Mouse (Mus musculus) forebrain, embryonic 14.5 days (tissue): Measurements from ENCODE around the gene Cd7. TPM values are rescaled to one million over a fixed set of nuclear protein-coding genes. Genes with fewer than 3 reads are reported as not detected.
A peak's percentile ranks its signal among the peaks of the same experiment; 100 is the strongest.
"Not testable (repeated sequence)": the region's sequence is repeated elsewhere in the genome, so short reads cannot be mapped to it uniquely, and the experiment has no call there.

Experiments
- ATAC-seq: fragments of 200-750 bp; cut with Nextera tagmentation; 2 replicates; pipeline ENCODE4 v1.8.0; 2017; ENCODE audit warnings: mild to moderate bottlenecking, moderate library complexity
- DNase-seq: peaks from one replicate; pipeline ENCODE4 v3.0.0-alpha.2; 2015; ENCODE audit warnings: low spot score
- H3K27ac ChIP-seq: fragments of 300-500 bp; sonication (generic); 2 replicates; pipeline ENCODE4 v1.5.1; 2014; ENCODE audit warnings: low read depth, mild to moderate bottlenecking, control low read depth, low read length, moderate library complexity
- H3K27me3 ChIP-seq: fragments of 300-500 bp; sonication (generic); replicated peaks from 2 replicates; pipeline ENCODE4 v1.6.1; 2014; ENCODE audit warnings: low read length, control low read depth, mixed read lengths; ENCODE audit not compliant: control insufficient read depth, insufficient read depth
- H3K36me3 ChIP-seq: fragments of 300-500 bp; sonication (generic); 2 replicates; pipeline ENCODE4 v1.6.1; 2014; ENCODE audit warnings: low read length, control low read depth; ENCODE audit not compliant: control insufficient read depth, insufficient read depth
- H3K4me1 ChIP-seq: fragments of 300-500 bp; sonication (generic); 2 replicates; pipeline ENCODE4 v1.6.1; 2014; ENCODE audit warnings: antibody characterized with exemption, low read length, control low read depth; ENCODE audit not compliant: control insufficient read depth, insufficient read depth
- H3K4me2 ChIP-seq: fragments of 300-500 bp; sonication (generic); 2 replicates; pipeline ENCODE4 v1.6.1; 2014; ENCODE audit warnings: mild to moderate bottlenecking, control low read depth, low read length
- H3K4me3 ChIP-seq: fragments of 300-500 bp; sonication (generic); 2 replicates; pipeline ENCODE4 v1.5.1; 2014; ENCODE audit warnings: low read depth, low read length, control low read depth
- H3K9ac ChIP-seq: fragments of 300-500 bp; sonication (generic); 2 replicates; pipeline ENCODE4 v1.6.1; 2014; ENCODE audit warnings: mild to moderate bottlenecking, low read length, control low read depth, moderate library complexity
- H3K9me3 ChIP-seq: fragments of 300-500 bp; sonication (generic); replicated peaks from 2 replicates; pipeline ENCODE4 v1.6.1; 2016; ENCODE audit warnings: low read length, control low read depth, mixed read lengths; ENCODE audit not compliant: control insufficient read depth
- WGBS: fragments of 180-500 bp; shearing (Covaris S2); extraction: QIAGEN DNeasy Blood & Tissue Kit; methylation state at CpG from one replicate; pipeline ENCODE4 v1.1.7; 2014; 5-methylcytosine and 5-hydroxymethylcytosine counted together
- polyA plus RNA-seq: library from polyadenylated mRNA; unstranded; fragments of >200 nt; fragmentation: Nextera tagmentation; extraction: Ambion mirVana; gene quantifications from 2 replicates; pipeline ENCODE4 v1.2.1, GENCODE M21; 2014

Gene Cd7
- polyA plus RNA-seq, 1 experiment from 2014 or later: not detected

- Histone ChIP-seq H3K9ac (no peak overlapping the region), H3K4me3 (no peak overlapping the region), H3K4me1 (no peaks in the 10 kb centered on the region), H3K27ac (no peak overlapping the region), H3K27me3 (no peaks in the 10 kb centered on the region), H3K4me2 (no peak overlapping the region), H3K36me3 (no peaks in the 10 kb centered on the region), H3K9me3 (no peaks in the 10 kb centered on the region)
- WGBS: 84% methylated on average over 7 of the region's 7 CpGs
- DNase-seq: no peak
- ATAC-seq: no peak
Measured at GRCm38 (mm10) chr11:121056536-121057236, 17.5 kb upstream of the Cd7 start.

- Histone ChIP-seq H3K27me3 (0 out of 2 replicates have a peak, but pooled peaks cover 4% of the 10 kb centered on the region), H3K4me3 (no peak overlapping the region), H3K36me3 (no peaks in the 10 kb centered on the region), H3K27ac (no peak overlapping the region), H3K9ac (no peak overlapping the region), H3K4me1 (no peaks in the 10 kb centered on the region), H3K9me3 (no peaks in the 10 kb centered on the region), H3K4me2 (no peak overlapping the region)
- DNase-seq (peak; percentile 85), ATAC-seq (no peak)
- 15% methylated on average over 8 of the region's 8 CpGs for WGBS
Measured at GRCm38 (mm10) chr11:121053536-121053935, 14.3 kb upstream of the Cd7 start.

- Histone ChIP-seq H3K9ac (no peak overlapping the region), H3K36me3 (no peaks in the 10 kb centered on the region), H3K27me3 (0 out of 2 replicates have a peak, but pooled peaks cover 4% of the 10 kb centered on the region), H3K4me3 (no peak overlapping the region), H3K4me2 (no peak overlapping the region), H3K9me3 (no peaks in the 10 kb centered on the region), H3K27ac (no peak overlapping the region), H3K4me1 (no peaks in the 10 kb centered on the region)
- WGBS: 71% methylated on average over 4 of the region's 4 CpGs
- DNase-seq: no peak
- ATAC-seq: no peak
Measured at GRCm38 (mm10) chr11:121052387-121052786, 13.2 kb upstream of the Cd7 start.

- no peak for DNase-seq
- ATAC-seq: no peak
- H3K27ac ChIP-seq: no peak overlapping the region
- H3K27me3 ChIP-seq: 0 out of 2 replicates have a peak, but pooled peaks cover 4% of the 10 kb centered on the region
- no peaks in the 10 kb centered on the region for H3K9me3 ChIP-seq
- H3K4me1 ChIP-seq: no peaks in the 10 kb centered on the region
- no peak overlapping the region for H3K4me2 ChIP-seq
- H3K36me3 ChIP-seq: no peaks in the 10 kb centered on the region
- no peak overlapping the region for H3K9ac ChIP-seq
- H3K4me3 ChIP-seq: no peak overlapping the region
- WGBS: 78% methylated on average over 1 of the region's 1 CpGs
Measured at GRCm38 (mm10) chr11:121051793-121052192, 12.6 kb upstream of the Cd7 start.

- no peak for ATAC-seq
- Histone ChIP-seq H3K4me3 (no peak overlapping the region), H3K9ac (no peak overlapping the region), H3K4me1 (no peaks in the 10 kb centered on the region), H3K4me2 (no peak overlapping the region), H3K36me3 (no peaks in the 10 kb centered on the region), H3K9me3 (no peaks in the 10 kb centered on the region), H3K27ac (no peak overlapping the region), H3K27me3 (0 out of 2 replicates have a peak, but pooled peaks cover 4% of the 10 kb centered on the region)
- no peak for DNase-seq
- 77% methylated on average over 1 of the region's 1 CpGs for WGBS
Measured at GRCm38 (mm10) chr11:121049840-121050239, 10.6 kb upstream of the Cd7 start.

GRCm38 (mm10) chr11:121047826-121048399 is 8.7 kb upstream of the Cd7 start:
- WGBS: 62% methylated on average over 2 of the region's 2 CpGs
- Histone ChIP-seq H3K27me3 (0 out of 2 replicates have a peak, but pooled peaks cover 4% of the 10 kb centered on the region), H3K36me3 (no peaks in the 10 kb centered on the region), H3K4me2 (no peak overlapping the region), H3K4me1 (no peaks in the 10 kb centered on the region), H3K4me3 (no peak overlapping the region), H3K27ac (no peak overlapping the region), H3K9ac (no peak overlapping the region), H3K9me3 (no peaks in the 10 kb centered on the region)
- peak; percentile 46 for DNase-seq
- ATAC-seq: no peak

- no peaks in the 10 kb centered on the region for H3K36me3 ChIP-seq
- H3K4me3 ChIP-seq: no peak overlapping the region
- ATAC-seq: no peak
- DNase-seq: no peak
- H3K9me3 ChIP-seq: no peaks in the 10 kb centered on the region
- 0 out of 2 replicates have a peak, but pooled peaks cover 4% of the 10 kb centered on the region for H3K27me3 ChIP-seq
- no peak overlapping the region for H3K27ac ChIP-seq
- no peaks in the 10 kb centered on the region for H3K4me1 ChIP-seq
- no peak overlapping the region for H3K4me2 ChIP-seq
- no peak overlapping the region for H3K9ac ChIP-seq
- 47% methylated on average over 1 of the region's 1 CpGs for WGBS
Measured at GRCm38 (mm10) chr11:121045286-121045685, 6.1 kb upstream of the Cd7 start.

- H3K4me3 ChIP-seq, H3K27ac ChIP-seq, ATAC-seq, H3K4me2 ChIP-seq, H3K4me1 ChIP-seq, H3K9ac ChIP-seq, H3K9me3 ChIP-seq, H3K27me3 ChIP-seq, DNase-seq, H3K36me3 ChIP-seq: not testable (repeated sequence)
- 55% methylated on average over 1 of the region's 1 CpGs for WGBS
Measured at GRCm38 (mm10) chr11:121043025-121043424, 3.8 kb upstream of the Cd7 start.

GRCm38 (mm10) chr11:121042480-121042879 is 3.3 kb upstream of the Cd7 start:
- Histone ChIP-seq H3K4me2 (no peak overlapping the region), H3K9ac (no peak overlapping the region), H3K27ac (no peak overlapping the region), H3K4me3 (no peak overlapping the region), H3K27me3 (no peaks in the 10 kb centered on the region), H3K9me3 (no peaks in the 10 kb centered on the region), H3K36me3 (no peaks in the 10 kb centered on the region), H3K4me1 (no peaks in the 10 kb centered on the region)
- DNase-seq (no peak), ATAC-seq (no peak)
- 79% methylated on average over 4 of the region's 4 CpGs for WGBS
